Mouse (Mus musculus) adrenal gland, postnatal 14 days (tissue): ENCODE measurements around the gene Jak1. TPM values are rescaled to one million over a fixed set of nuclear protein-coding genes. Genes with fewer than 3 reads are reported as not detected.

Experiments used
- DNase-seq: peaks from one replicate; pipeline ENCODE4 v3.0.0; 2021; ENCODE audit warnings: mixed read lengths
- total RNA-seq: library from RNA; stranded (reverse); gene quantifications from 2 replicates; pipeline ENCODE4 v1.2.3, GENCODE M21; 2021

Jak1 gene
- total RNA-seq, 1 experiment from 2014 or later = 116 TPM

DNA sequence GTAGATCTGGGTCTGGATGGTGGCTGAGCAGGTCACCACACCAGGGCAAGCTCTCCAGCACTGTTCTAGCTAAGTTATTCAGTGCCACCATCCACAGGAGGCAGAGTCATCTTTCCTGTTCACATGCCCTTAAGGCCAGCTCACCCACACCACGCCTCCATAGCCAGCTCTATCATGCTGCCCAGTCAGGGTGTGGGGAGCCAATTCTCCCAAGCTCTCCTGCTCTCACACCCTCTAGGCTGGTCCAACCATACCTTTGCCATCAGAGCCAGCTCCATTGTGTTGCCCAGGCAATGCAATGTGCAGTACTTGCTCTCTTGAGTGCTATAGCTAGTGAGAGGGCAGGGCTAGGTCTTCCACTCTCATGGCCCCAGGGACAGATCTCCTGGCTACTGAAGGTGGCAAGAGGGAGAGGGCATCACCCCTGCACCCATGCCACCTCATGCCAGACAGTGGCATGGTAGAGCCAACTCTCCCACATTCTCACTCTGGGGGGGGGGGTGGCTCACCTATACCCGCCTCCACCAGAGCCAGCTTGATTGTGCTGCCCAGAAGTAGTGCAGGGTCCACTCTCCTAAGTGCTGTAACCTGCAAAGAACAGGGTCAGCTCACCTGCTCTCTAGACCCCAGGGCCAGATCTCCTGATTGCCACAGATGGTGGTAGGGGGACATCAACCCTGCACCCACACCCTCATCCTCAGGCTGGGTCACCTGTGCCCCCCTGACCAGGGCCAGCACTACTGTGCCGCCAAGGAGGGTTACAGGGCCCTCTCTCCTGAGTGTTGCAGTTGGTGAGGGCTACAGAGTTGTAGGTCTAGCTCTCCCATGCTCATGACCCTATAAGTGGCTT is 25.5 kb downstream of the Jak1 start:
- DNase-seq = no peak

DNA sequence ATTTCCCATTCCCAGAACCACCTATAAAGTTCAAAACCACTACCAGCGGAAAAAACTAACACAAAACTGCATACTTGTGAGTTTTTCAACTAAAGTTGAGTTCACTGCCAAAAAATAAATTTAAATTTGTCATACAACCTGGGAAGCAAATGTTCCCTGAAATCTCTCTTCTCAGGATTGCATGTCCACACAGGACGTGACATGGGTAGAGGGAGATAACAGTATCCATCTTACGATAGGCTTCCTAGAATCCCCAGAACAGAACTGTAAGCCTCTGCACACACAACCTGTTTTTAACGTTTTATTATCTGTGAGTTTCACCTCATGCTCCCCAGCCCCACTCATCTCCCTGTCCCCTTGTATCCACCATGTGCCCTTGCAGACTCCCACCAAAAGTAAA is 26.5 kb downstream of the Jak1 start:
- DNase-seq = no peak

DNA sequence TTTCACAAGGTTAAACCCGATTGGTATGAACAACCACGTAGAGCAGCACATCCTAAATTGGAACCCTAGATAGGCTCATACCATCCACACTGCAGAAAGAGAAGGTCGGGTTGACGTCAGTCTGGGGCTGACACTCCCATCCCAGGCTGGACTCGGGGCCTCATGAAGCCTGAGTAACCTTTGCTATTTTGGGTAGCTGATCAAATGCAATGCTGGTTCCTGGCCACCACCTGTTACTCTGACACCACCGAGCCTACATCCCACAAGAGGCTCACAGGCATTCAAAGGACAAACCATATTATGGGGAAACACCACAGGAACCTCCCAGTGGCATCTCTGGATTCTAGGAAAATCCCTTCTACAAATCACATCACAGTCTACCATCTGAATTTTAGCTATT is 28.3 kb downstream of the Jak1 start:
- no peak for DNase-seq

DNA sequence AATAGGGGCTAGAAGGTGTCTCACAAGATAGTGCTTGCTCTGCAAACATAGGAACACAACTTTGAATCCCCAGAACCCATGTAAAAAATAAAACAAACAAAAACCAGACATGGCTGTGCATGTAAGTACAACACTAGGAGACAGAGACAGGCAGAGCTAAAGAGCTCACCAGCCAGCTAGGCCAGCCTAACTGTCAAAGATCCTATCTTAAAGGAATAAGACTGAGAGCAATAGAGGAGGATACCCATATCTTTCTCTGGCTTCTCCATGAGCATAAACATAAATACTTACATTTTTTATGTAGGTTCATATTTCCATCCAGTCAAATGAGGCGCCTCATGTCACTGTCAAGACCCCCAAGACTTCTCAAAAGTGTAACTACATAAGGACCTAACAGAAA is 29.1 kb downstream of the Jak1 start:
- DNase-seq = no peak

DNA sequence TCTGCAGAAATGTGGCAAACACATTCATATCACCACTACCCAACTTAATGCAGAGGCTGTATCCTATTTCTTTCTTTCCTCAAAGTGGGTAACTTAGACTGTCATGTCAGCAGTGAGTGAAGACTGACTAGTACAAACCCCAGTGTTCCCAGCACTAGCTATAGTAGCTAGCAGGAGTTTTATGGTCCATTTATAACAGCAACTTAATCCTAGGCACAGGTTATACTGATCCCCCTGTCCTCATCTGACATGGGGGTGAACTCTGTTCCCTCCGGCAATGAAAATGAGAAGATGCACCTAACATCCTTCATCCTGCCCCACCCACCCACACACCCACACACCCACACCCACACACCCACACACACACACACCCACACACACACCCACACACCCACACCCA is 30.3 kb downstream of the Jak1 start:
- DNase-seq = no peak

DNA sequence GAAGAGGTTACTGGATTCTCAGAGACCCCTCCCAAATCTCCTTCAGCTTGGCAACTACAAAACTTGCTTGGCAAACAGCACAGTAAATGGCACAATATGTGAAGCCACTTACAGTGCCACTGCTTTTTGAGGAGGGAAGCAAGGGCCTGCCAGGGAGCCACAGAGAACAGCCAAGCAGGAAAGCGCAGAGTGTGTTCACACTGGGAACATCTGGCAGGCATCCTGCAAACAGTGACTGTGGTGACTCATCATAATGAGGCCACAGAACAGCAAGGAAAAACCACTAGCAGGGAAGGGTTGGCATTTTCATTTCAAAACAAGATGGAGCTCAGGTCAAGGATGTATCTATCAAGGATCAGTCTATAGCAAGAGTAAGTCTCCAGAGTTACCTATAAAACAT is 30.8 kb downstream of the Jak1 start:
- DNase-seq = peak; percentile 86

DNA sequence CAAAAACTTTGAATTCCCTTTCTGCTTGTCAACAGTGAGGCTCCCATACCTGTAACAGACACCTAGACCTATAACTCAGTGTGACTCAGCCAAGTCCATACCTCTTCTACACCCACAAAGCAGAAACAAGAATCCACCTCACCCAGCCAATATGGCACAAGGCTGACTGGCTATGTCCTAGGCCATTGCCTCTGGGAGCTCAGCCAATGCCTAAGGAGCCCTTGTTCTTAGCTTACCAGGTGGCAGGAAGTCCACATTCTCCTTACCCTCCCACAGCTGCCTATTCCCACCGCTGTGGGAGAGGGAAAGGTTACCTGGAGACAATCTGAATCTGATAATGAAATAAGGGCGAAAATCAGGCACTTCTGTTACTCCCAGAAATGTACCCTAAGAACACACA is 34.5 kb downstream of the Jak1 start:
- DNase-seq = no peak

DNA sequence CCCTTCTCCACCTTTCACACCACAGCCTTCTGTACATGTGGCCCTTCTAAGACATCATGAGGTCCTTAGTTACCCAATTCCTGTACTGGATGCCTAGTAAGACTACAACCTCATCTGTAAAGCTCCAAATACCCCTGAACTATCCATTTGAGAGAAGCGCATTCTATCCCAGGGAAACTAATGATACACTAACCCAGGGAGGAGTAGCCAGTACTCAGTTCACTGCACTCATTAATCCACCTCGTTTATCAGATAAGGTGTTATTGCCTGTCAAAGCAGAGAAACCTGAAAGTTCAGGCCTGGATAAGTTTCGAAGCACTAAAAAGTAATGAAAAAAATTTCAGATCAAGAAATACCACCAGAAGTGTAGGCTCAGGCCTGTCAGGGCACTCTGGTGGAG is 37.7 kb downstream of the Jak1 start:
- DNase-seq = no peak

DNA sequence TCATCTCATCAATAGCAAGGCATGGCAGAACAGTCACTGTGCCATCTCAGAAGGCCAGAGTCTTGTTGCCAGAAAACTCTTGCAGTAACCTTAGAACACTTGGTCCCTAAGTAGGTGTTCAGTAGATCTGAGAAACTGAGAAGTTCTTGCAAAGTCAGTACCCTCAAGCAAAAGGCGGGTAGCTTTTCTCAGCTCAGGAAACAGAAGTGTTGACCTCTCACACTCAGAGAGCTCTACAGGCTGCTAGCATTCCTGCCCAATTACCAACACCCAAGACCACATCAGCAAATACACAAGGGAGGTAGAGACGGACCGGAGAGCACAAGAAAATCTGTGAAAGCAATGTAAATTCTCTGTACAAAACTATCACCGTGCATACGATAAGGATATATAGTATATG is 39.1 kb downstream of the Jak1 start:
- no peak for DNase-seq

DNA sequence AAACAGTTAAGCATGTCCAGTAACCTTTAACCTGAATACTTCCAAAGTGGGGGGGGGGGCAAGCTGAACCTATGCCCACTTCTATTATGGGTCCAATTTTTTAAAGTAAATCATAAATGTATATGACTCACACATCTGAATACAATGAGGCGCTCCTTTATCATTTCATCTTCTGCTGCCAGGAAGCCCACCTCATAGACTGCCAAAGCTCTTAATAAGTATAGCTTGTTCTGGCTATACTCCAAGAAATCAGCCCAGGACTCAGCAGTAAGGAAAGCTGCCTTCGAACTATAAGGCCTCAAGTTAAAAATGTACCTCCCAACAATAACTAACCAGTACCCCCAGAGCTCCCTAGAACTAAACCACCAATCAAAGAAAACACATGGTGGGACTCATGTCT is 44.1 kb downstream of the Jak1 start:
- no peak for DNase-seq

DNA sequence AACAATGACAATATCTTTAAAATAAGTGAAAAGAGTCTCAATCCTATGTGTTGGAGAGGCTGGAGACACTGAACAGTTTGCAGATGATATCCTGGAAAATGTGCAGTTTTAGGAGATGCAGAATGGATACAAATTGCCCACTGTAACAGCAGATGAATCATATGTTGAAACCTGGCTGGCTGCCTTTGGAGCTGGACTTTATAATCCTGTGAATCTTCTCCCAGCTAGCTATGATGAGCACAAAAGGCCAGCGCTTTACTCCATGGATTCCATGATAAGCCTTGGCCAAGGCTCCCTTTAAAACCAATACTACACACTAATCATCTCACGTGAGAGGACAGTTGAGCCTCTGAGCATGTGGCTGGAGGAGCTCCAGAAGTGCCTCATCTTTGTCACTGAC is 45.2 kb downstream of the Jak1 start:
- DNase-seq = no peak

DNA sequence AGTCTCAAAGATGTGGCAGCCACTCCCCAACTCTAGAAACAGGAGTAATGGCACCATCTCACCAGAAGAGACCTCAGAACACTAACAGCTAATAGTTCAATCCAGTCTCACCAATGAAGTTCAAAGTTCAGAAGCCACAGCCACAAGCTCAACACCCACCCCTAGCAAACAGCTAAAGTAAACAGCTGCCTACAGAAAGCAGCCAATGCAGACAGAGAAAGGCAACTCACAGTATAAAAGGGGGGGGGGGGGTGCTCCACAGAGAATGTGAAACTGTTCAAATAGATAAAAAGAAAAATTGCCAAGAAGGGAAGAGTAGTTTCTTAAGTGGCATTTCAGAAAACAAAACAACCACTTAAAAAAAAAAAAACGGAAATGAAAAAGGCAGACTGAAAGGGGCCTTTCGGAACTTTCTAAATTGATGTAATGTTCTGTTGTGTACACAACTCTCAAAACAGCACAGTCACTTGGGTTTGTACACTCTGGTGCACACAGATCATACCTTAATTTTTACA is 48.0 kb downstream of the Jak1 start:
- no peak for DNase-seq

DNA sequence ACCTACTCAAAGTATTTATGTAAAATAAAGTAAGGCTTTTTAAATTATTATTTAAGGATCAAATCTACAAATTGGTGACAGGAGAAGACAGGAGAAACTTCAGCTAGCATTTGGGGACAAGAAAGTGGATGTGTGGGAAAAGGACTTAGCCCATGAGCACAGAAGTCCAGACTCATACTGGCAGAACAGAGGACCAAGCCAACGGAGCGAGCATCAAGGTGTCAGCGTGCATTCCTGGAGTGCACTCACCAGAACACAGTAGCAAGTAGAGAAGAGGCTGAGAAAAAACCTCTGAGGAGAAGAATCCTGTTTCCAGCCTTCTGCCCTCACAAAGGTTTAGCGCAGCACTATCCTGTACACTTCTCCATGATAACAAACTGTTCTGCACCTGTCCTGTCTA is 48.8 kb downstream of the Jak1 start:
- no peak for DNase-seq

DNA sequence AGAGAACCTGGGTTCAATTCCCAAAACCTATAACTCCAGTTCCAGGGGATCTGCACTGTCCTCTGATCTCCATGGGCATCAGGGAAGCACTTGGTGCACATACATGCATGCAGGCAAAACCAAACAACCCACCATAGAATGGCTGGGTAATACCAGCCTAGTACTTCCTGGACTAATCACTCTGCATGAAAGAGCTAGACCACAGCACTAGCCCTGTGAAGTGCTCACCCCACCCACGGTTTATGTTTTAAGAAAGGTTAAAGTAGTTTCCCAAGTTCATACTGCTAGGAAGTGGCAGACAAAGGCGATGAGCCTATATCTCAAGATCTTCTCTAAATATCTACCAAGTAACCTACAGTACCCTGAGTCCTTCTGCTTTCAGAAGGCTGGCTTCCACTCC is 51.6 kb downstream of the Jak1 start:
- DNase-seq = no peak

DNA sequence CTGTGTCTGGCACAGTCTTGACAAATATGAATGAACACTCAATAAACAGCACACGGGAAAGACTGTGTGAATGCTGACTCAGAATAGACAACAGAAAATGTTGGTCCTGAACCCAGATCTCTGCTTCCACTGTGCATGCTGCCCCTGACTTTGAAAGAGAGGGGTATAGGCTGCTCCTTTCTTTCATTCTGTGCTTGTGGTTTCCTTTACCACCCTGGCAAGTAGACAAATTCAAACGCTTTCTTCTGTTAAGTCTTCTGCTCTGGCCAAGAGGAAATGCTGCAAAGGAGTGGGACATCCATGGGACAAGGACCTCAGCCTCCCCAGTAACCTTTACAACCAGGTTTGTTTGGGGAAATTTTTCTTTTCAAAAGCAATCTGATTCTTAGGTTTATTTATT is 57.6 kb downstream of the Jak1 start:
- no peak for DNase-seq

DNA sequence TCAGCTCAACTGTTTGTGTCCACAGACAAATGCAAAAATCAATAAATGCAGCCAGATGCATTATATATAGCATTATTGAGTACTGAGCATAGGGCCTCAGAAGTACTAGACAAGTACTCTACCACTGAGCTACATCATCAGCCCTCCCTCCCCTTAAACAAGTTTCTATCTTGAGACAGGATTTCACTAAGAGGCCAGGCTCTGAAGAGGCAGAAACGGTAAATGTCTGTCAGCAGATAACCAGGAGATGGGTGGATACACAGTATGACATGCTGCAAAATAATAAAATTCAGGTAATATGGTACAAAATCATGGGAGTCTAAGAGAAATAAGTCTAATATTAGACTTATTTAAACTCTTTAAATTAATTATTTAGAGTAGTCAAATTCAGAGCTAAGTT is 61.6 kb downstream of the Jak1 start:
- DNase-seq = no peak

DNA sequence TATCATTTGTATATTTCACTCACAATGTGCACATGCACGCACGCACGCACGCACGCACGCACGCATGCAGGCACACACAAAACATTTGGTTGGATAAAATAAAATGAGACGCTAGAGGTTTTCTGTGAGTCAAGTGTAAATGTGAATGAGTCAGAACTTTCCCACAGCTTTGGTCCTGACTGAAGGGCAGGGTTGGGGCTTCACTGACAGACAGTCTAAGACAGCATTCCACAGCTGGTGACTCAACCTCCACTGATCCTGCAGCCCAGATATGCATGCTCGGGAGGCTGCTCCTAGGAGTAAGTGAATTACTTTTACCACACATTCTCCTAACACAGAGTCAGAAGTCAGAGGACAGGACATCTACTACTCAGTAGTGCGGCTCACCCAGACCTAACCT is 62.5 kb downstream of the Jak1 start:
- DNase-seq = peak; percentile 57

DNA sequence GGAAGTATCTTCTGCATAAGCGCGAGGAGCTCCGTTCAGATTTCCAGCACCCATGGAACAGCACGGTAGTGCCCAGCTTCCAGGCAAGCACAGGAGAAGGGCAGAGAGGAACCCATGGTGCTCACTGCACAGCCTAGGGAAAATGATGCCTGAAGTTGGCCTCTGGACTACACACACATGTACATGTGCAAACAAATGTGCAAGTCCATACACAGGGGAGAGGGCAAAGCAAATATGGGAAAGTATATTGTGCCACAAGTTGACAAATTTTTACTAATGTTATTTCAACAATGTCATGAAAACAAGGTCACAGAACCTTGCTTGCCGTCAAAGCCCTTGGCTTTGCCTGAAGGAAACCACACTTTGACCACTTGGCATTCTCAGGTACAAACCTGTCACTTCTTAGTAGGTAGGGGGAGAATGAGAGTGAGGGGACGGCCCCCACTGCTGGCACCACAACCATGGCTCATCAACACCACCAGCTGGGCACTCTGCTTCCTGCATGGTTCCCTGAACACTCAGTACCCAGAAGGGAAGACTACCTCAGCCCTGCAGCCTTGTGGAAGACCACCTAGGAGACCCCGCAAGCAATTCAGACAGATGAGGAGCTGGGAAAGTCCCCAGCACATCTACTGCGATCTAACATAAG is 65.5 kb downstream of the Jak1 start:
- DNase-seq = no peak

DNA sequence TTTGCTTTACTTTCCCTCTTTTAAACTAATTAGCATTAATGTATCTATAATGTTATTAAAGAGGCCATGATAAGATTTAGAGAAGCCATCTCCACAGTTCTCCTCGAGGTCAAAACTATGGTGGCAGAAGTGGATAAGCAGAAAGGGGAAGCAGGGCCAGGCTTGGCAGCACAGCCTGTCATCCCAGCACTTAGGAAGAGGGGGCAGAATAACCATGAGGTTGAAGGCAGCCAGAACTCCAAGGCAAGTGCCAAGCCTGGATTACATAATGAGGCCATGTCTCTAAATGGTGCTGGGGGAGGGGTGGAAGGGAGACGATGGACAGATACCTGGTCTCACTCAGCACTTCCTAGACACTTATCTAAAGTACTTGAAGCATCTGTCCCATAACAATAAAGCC is 66.7 kb downstream of the Jak1 start:
- peak; percentile 78 for DNase-seq

DNA sequence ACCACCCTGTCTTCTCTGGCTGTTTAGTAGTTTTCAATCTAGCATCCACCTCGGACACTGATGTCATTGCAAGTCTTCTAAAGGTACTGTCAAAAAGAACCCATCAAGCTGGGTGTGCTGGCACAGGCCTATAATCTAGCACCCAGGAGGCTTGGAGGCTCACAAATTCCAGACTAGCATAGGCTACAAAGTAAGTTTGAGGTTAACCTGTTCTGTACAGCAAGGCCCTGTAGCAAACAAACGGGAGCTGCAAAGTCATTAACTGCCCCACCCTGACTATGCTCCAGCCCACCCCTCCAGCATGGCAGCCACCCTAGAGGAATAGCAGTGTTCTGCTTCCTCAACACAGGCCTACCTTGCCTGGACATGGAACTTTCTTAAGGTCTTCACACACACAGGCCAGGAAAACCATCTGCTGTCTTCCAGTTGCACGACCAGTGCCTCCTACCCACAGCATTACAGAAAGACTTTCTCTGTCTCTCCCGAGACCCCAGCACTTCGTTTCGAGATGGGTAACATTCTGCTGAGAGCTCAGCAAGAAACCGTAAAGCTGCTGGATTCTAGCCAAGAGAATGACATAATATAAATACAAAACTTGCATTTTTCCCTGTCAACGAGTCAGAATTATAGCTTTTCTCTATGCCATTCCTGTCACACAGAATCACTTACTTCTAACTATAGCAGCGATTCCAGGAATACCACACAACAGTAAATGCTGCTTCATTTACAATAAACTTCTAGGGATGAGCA is 67.5 kb downstream of the Jak1 start:
- DNase-seq = no peak

DNA sequence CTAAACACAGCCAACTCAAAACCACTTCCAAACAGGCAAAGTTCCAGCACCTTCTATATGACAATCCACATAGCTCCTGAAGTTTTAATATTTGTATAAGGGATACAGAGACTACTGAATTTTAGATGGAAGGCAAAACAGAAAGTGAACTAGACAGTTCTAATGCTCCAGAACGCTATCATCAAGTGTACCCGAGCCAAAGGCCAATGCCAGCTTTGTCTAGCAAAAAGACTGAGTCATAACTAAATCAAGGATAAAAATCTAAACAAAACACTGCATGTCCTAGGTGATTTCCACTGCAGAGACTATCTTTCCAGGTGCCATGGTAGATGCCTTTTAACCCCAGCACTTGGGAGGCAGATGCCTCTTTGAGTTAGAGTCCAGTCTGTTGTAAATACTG is 68.7 kb downstream of the Jak1 start:
- peak; percentile 59 for DNase-seq

DNA sequence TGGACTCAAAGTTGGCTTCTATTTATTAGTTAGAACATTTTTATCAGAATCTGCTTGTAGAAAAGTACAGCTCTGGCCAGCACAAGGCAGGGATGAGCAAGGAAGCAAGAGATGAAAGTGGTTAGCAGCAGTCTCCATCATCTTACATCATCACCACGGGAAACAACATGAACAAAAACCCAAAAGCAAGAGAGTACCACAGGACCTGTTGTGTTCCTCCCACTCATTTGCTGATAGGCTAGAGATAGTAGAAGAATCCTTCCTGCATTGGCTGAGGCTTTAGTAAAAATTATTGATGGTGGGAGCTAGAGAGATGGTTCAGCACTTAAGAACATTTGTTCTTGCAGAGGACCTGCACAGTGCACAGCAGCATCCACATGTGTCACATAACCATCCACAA is 70.9 kb downstream of the Jak1 start:
- DNase-seq = no peak
